Comparison of ENCODE assay signal across 1 mouse cellular context in genomic region chr6:127293829-127294228, GRCm38 (mm10).
A peak's percentile ranks its signal among the peaks of the same experiment; 100 is the strongest.
TF ChIP-seq lines count a peak whose summit lies in the region.

No protein-coding gene starts in this region.

TF ChIP-seq in CH12.LX, 34 proteins besides CTCF, POLR2A, EP300 and RAD21 (continued from another document):
- no peak for TF ChIP-seq CHD1 (IDR thresholded peaks at IDR 0.05; ENCODE audit: low read depth, low read length)
- TF ChIP-seq UBTF (IDR thresholded peaks at IDR 0.05; ENCODE audit: low read depth, low read length), result no peak
- TF ChIP-seq NELFE (IDR thresholded peaks at IDR 0.05; ENCODE audit: low read depth, low read length), result no peak
- no peak for TF ChIP-seq MYC (IDR thresholded peaks at IDR 0.05; ENCODE audit: low read depth, low read length)
- peak; percentile 92 for TF ChIP-seq TCF12 (IDR thresholded peaks at IDR 0.05; ENCODE audit: low read depth, low read length)
- peak; percentile 99 for TF ChIP-seq MEF2A (IDR thresholded peaks at IDR 0.05; ENCODE audit: borderline replicate concordance, low read depth, low read length)
- TF ChIP-seq ZC3H11A (IDR thresholded peaks at IDR 0.05; ENCODE audit: low read depth, low read length), result no peak
- peak; percentile 94 for TF ChIP-seq JUN (IDR thresholded peaks at IDR 0.05; ENCODE audit: insufficient read depth, low read depth, low read length)
- TF ChIP-seq NRF1 (IDR thresholded peaks at IDR 0.05; ENCODE audit: low read depth, low read length), result no peak
- TF ChIP-seq SIN3A (IDR thresholded peaks at IDR 0.05; ENCODE audit: low read length), result no peak
- TF ChIP-seq KAT2A (IDR thresholded peaks at IDR 0.05; ENCODE audit: insufficient replicate concordance, low read length), result no peak
